Mouse (Mus musculus) intestine, embryonic 14.5 days (tissue): Measurements from ENCODE around the gene Spata17. TPM values are rescaled to one million over a fixed set of nuclear protein-coding genes. Genes with fewer than 3 reads are reported as not detected.

Source experiments
- ATAC-seq: fragments of 200-750 bp; cut with Nextera tagmentation; replicated peaks from 2 replicates; pipeline ENCODE4 v1.8.0; 2017; ENCODE audit warnings: low read depth, moderate number of reproducible peaks, moderate TSS enrichment, moderate library complexity; ENCODE audit not compliant: low FRiP score, low TSS enrichment
- DNase-seq: peaks from one replicate; pipeline ENCODE4 v3.0.0-alpha.2; 2018; ENCODE audit warnings: low spot score
- H3K27ac ChIP-seq: fragments of 300-500 bp; sonication (generic); 2 replicates; pipeline ENCODE4 v1.5.1; 2014; ENCODE audit warnings: low read depth, mild to moderate bottlenecking, control low read depth
- H3K27me3 ChIP-seq: fragments of 300-500 bp; sonication (generic); replicated peaks from 2 replicates; pipeline ENCODE4 v1.6.1; 2014; ENCODE audit warnings: low read length, control low read depth; ENCODE audit not compliant: control insufficient read depth, insufficient read depth
- H3K36me3 ChIP-seq: fragments of 300-500 bp; sonication (generic); 2 replicates; pipeline ENCODE4 v1.6.1; 2014; ENCODE audit warnings: low read length, control low read depth; ENCODE audit not compliant: control insufficient read depth, insufficient read depth
- H3K4me1 ChIP-seq: fragments of 300-500 bp; sonication (generic); replicated peaks from 2 replicates; pipeline ENCODE4 v1.6.1; 2014; ENCODE audit warnings: low read length, control low read depth, mixed read lengths; ENCODE audit not compliant: control insufficient read depth, insufficient read depth
- H3K4me2 ChIP-seq: fragments of 300-500 bp; sonication (generic); 2 replicates; pipeline ENCODE4 v1.6.1; 2014; ENCODE audit warnings: low read length
- H3K4me3 ChIP-seq: fragments of 300-500 bp; sonication (generic); 2 replicates; pipeline ENCODE4 v1.5.1; 2014; ENCODE audit warnings: low read depth, low read length, control low read depth, mixed read lengths
- H3K9ac ChIP-seq: fragments of 300-500 bp; sonication (generic); 2 replicates; pipeline ENCODE4 v1.6.1; 2014; ENCODE audit warnings: mild to moderate bottlenecking, low read length
- H3K9me3 ChIP-seq: fragments of 300-500 bp; sonication (generic); 2 replicates; pipeline ENCODE4 v1.6.1; 2016; ENCODE audit warnings: low read length, control low read depth; ENCODE audit not compliant: control insufficient read depth
- WGBS: fragments of 180-500 bp; shearing (Covaris S2); extraction: QIAGEN DNeasy Blood & Tissue Kit; methylation state at CpG from one replicate; pipeline ENCODE4 v1.1.7; 2014; 5-methylcytosine and 5-hydroxymethylcytosine counted together
- polyA plus RNA-seq: library from polyadenylated mRNA; unstranded; fragments of >200 nt; fragmentation: Nextera tagmentation; extraction: Ambion mirVana; gene quantifications from 2 replicates; pipeline ENCODE4 v1.2.1, GENCODE M21; 2014

Spata17 gene
- polyA plus RNA-seq, 1 experiment from 2014 or later, result 0.66 TPM

GRCm38 (mm10) chr1:186997596-186998304 is 217.5 kb downstream of the Spata17 start:
- H3K4me1 ChIP-seq, result no peaks in the 10 kb centered on the region
- H3K4me2 ChIP-seq, result no peak overlapping the region
- no peaks in the 10 kb centered on the region for H3K27me3 ChIP-seq
- H3K27ac ChIP-seq, result no peak overlapping the region
- WGBS, result 85% methylated on average over 21 of the region's 21 CpGs
- no peaks in the 10 kb centered on the region for H3K9me3 ChIP-seq
- no peak overlapping the region for H3K9ac ChIP-seq
- H3K4me3 ChIP-seq, result no peak overlapping the region
- ATAC-seq, result no peak
- H3K36me3 ChIP-seq, result no peaks in the 10 kb centered on the region
- DNase-seq, result no peak

Other genes starting within 250 kb of the Spata17 start
- gene D1Pas1, start 248.0 kb downstream of the Spata17 start, polyA plus RNA-seq, result 0.11 and 0.12 TPM in 2 replicates
- 21.1 and 21.8 TPM in 2 replicates for gene Gpatch2, start within 50 bp of the Spata17 start, polyA plus RNA-seq